Mouse (Mus musculus): ENCODE results near the gene Isl2.

Isl2 gene

GRCm38 (mm10) chr9:55538377-55538776 lies at the start of gene Isl2:
TSS of gene Isl2 (plus strand) at chr9:55538672.
- DNase-seq (ENCODE audit: low spot score in 2 of 2) = no peak

GRCm38 (mm10) chr9:55507922-55508321 lies 30.6 kb upstream of the Isl2 start:
- peak in 1 of 2 experiments; percentile 51 for DNase-seq (ENCODE audit: low spot score in 2 of 2)

DNA sequence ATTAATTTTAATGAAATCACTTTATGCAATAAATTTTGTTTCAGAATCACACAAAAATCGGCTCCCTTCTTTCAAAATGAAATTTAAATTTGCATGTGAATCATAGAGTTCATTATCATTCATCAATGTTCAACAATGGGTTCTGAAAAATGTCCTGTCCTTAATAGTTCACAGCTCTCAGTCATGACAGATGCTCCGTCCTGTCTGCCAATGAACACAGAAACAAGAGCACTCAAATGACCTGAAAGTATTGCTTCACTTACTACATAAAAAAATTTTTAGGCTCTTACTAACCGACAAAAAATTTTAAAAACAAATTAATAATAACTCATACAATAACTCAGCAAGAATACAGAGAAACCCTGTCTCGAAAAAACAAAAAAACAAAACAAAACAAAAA lies 29.8 kb upstream of the Isl2 start:
- DNase-seq (ENCODE audit: low spot score in 2 of 2) = no peak

DNA sequence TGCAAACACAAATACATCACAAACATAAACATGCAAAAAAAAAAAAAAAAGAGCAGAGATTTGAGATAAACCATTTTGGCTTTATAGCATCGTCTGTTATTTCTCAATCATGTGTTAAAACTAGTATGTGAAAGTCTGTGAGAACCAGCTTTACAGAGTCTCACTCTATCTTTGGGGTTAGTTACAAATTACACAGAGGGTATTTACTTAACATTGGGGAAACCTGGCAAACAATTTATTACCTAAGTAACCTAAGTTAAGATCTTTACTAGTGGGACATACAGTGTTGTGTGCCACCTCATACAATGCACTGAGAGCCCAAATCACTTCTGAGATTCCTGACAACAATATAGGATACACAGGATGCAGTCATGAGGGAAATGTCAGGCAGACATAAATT lies 28.7 kb upstream of the Isl2 start:
- DNase-seq (ENCODE audit: low spot score in 2 of 2) = no peak

- no peak for DNase-seq (ENCODE audit: low spot score in 2 of 2)
Measured at GRCm38 (mm10) chr9:55510651-55511235, 27.7 kb upstream of the Isl2 start.

DNA sequence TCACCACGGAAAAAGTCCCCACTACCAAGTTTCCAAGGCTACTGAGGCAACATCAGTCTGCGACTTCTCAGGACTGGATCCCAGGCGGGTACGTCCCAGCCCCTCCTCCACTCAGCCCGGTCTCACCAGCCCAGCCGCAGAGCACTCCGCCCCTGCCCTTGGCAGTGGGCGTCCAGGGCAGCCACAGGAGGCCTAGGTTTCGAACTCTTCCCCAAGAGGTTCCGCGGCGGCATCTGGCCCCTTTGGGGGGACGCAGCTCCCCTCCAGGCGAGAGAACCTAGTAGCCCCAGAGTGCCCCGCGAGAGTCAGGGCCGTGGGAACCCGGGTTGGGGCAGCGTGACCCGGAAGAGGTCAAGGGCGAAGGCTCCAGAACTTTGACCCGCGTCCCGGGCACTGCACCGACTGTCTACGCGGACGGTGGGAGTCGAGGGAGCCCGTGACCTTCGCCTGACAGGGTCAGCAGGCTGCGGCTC lies 26.9 kb upstream of the Isl2 start:
- peak; percentile 48 to 56 for DNase-seq (ENCODE audit: low spot score in 2 of 2)

DNA sequence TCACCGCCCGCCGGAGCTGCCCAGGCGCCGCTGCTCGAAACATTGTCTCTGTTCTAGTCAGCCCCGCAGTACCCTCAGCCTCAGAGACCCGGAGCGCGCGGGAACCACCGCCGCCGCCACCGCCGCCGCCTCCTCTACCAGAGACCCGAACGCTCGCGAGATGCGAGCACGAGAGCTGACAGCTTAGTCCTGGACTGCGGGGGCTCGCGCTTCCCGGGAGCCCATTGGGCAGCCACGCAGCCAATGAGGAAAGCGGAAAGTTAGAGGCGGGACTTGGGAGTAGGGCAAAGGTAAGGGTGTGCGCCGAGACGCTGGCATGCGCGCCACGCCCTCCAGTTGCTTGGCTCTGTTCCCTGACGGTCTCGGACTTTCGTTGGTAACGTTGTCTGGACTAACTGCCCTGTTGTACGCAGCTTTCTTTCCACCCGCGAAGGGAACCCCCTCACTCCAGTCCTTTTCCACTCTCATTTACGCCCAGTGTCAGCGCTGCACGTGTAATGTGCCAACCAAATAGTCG lies 26.4 kb upstream of the Isl2 start, which contains the start of gene Etfa:
Gene Etfa (minus strand): TSS at position 217 of the 517 bp plus-strand sequence.
- peak; percentile 89 to 95 for DNase-seq (ENCODE audit: low spot score in 2 of 2)

DNA sequence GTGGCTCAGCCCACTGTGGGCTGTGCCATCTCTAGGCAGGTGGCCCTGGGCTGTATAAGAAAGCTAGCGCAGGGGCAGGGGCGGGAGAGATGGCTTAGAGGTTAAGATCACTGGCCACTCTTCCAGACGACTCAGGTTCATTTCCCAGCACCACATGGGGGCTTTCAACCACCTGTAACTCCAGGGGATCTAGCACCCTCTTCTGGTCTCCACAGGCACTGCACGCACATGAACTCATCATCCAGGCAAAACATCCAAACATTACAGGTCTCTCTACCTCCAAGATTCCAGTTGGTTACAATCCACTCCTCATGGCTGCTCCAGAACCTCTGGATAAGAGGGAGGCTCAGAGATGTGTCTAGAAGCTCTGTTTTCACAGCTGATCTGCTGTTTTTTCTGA lies 12.8 kb upstream of the Isl2 start:
- DNase-seq (ENCODE audit: low spot score in 2 of 2) = no peak

DNA sequence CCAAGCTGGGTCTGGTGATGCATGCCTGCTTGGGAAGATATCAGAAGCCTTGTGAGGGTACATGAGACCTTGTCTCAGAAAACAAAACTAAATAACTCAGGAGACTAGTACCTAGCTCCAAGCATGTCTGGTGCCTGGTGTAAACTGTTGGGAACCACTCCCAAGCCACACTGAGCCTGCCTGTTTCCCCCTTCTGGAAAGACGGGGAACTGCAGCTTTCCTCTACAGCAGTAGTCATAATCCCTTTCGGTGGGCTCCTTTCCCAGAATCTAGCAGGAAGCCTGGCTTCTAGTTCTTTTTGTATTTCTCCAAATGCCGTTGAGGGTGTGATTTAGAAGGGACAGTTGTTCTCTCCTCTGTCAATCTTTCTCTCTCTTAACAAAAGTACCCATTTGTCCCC lies 2.6 kb upstream of the Isl2 start:
- peak in 1 of 2 experiments; percentile 44 for DNase-seq (ENCODE audit: low spot score in 2 of 2)

DNA sequence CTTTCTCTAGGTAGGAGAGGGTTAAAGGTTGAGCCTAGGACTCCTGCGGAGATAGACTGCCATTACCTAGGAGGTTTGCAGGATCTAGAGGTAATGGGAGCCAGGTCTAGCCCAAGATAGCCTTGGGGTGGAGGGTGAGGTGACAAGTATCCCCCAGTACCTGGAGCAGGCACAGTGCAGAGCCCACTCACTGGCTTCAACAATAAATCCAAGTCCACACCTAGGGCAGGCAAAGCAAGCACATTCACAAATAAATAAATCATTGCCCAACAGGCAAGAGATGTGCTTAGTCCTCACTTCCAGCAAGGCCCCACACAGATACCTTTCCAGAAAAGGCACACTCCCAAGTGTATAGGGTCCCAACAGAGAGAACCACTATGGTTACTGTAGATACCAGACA lies 534 bp downstream of the Isl2 start:
- no peak for DNase-seq (ENCODE audit: low spot score in 2 of 2)

GRCm38 (mm10) chr9:55539661-55540390 lies 1.4 kb downstream of the Isl2 start:
- DNase-seq (ENCODE audit: low spot score in 2 of 2) = no peak

GRCm38 (mm10) chr9:55540391-55540770 lies 1.9 kb downstream of the Isl2 start:
- peak in 1 of 2 experiments; percentile 22 for DNase-seq (ENCODE audit: low spot score in 2 of 2)

GRCm38 (mm10) chr9:55540888-55541287 lies 2.4 kb downstream of the Isl2 start:
- DNase-seq (ENCODE audit: low spot score in 2 of 2) = peak; percentile 29 to 41

- peak in 1 of 2 experiments; percentile 33 for DNase-seq (ENCODE audit: low spot score in 2 of 2)
Measured at GRCm38 (mm10) chr9:55541681-55542365, 3.4 kb downstream of the Isl2 start.

GRCm38 (mm10) chr9:55542366-55543325 lies 4.2 kb downstream of the Isl2 start:
- DNase-seq (ENCODE audit: low spot score in 2 of 2) = peak in 1 of 2 experiments; percentile 28

DNA sequence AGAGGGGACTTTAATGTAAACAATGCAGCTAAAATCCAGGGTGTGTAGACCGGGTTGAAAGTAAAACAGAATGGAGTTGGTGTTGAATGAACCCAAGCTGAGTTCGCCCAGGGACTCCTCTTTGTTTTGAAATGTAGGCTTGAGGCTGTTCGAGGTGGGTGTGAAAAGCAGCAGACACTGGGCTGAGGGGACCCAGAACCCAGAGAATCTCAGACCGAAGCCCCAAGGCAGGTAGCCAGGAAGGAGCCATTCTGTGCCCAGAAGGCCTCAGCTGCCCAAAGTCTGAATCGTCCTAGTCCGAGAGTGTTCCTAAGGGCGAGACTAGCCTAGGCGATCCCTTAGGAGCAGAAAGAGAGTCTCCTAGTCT lies 4.8 kb downstream of the Isl2 start:
- DNase-seq (ENCODE audit: low spot score in 2 of 2) = peak in 1 of 2 experiments; percentile 25

DNA sequence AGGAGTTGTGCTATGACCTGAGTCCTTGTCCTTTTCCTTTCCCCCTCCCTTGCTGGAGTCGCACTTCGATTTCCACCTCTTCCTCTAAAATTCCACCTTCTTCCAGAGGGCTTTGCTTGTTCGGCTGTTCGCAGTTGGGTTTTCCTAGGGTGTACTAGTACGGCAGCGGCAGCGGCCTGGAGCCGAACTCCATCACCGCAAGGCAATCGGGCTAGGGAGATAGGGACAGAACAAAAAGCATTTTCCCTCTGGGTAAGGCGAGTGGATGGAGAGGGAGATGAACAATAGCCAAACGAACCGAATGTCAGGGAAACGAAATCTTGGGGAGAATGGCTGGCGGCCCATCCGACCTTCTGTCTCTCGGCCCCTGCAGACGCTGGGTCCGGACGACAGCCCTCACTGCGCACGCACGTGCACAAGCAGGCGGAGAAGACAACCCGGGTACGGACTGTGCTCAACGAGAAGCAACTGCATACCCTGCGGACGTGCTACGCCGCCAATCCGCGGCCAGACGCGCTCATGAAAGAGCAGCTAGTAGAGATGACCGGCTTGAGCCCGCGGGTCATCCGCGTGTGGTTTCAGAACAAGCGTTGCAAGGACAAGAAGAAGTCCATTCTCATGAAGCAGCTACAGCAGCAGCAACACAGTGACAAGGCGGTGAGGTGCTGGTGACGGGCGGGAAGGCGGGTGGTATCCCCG lies 5.4 kb downstream of the Isl2 start:
- DNase-seq (ENCODE audit: low spot score in 2 of 2) = peak in 1 of 2 experiments; percentile 64

DNA sequence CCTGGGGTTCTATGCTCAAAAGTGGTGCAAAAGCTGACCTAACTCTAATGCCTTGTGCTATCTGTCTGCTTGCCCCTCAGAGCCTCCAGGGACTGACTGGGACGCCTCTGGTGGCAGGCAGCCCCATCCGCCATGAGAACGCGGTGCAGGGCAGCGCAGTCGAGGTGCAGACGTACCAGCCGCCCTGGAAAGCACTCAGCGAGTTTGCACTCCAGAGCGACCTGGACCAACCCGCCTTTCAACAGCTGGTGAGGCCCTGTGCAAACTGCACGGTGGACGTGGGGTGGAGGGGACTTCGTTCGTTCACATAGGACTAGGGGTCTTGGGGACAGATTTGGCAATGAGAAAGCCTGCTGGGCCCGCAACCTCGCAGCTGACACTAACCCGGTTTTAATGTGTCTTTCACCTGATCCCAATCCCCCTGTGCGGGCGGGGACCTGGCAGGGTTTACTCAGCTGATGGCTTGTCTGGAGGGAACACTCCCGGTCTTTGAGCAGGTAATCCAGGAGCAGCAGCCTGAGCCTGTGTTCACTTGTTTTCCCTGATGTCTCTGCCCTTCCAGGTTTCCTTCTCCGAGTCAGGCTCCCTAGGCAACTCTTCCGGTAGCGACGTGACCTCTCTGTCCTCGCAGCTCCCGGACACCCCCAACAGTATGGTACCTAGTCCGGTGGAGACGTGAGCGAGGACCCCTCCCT lies 6.5 kb downstream of the Isl2 start:
- DNase-seq (ENCODE audit: low spot score in 2 of 2) = peak in 1 of 2 experiments; percentile 55

DNA sequence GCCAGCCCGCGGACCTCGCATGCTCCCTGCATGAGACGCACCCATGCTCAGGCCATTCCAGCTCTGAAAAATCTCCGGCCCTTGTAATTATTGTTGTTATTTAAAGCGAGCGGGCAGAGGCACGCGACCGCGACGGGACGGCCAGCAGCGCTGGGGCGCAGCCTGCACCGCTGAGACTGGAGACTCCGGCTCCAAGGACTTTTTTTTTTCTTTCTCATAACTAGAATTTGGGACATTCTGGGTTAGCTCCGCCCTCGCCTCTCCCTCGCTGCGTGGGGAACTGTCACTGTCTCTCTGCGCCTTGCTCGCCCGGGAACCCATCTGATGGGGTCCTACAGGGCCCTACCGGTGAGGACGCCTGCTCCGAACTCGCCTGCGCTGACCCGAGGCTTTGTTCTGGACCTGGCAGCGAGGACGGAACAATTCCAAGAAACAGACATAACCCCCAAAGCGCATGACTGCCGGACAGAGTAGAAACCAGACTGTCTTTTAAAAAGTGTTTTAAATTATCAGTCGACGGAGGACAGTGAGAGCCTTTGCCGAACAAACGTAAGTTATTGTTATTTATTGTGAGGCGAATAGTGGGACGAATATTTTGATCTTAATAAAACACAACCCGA lies 7.2 kb downstream of the Isl2 start:
- peak in 1 of 2 experiments; percentile 22 for DNase-seq (ENCODE audit: low spot score in 2 of 2)
